Mouse (Mus musculus) testis, adult 2 months (tissue): Measurements from ENCODE around the gene Micu1.

Experiments
- CTCF ChIP-seq: fragments of 200-500 bp; IDR thresholded peaks from 2 replicates; pipeline ENCODE4 v1.5.1; 2012; ENCODE audit warnings: low read depth, mild to moderate bottlenecking, inconsistent platforms, low read length, moderate library complexity; ENCODE audit not compliant: control insufficient read depth, insufficient read depth, insufficient replicate concordance
- POLR2A ChIP-seq: fragments of 200-500 bp; IDR thresholded peaks from 2 replicates; pipeline ENCODE4 v1.6.1; 2012; ENCODE audit warnings: low read depth, mild to moderate bottlenecking, inconsistent platforms, low read length, moderate library complexity; ENCODE audit not compliant: control insufficient read depth

- TF ChIP-seq CTCF (no peak), POLR2A (no peak)
These were observed 176.5 kb downstream of the Micu1 start for GRCm38 (mm10) chr10:59878823-59879222.
